Mouse (Mus musculus) MEL (cell line): ENCODE data around the gene Zfr. TPM values are rescaled to one million over a fixed set of nuclear protein-coding genes. Genes with fewer than 3 reads are reported as not detected.

Source experiments
- DNase-seq: peaks from one replicate; pipeline ENCODE4 v3.0.0; 2011; ENCODE audit warnings: low read depth, low spot score
- H3K27ac ChIP-seq: 2 replicates; pipeline ENCODE4 v1.5.1; 2012; ENCODE audit warnings: low read depth, mild to moderate bottlenecking, control low read depth, low read length, moderate library complexity; ENCODE audit not compliant: control insufficient read depth
- H3K27me3 ChIP-seq, 2 experiments: fragments of 150-350 bp in 1 of 2; sonication (generic) in 1 of 2; 2 replicates each; pipeline ENCODE4 v1.6.1; 2012; ENCODE audit warnings: low read length in 2 of 2, mild to moderate bottlenecking in 2 of 2, improper control_type of control experiment in 1 of 2, moderate library complexity in 1 of 2; ENCODE audit not compliant: insufficient read depth in 2 of 2, control insufficient read depth in 1 of 2
- H3K36me3 ChIP-seq, 2 experiments: 2 replicates each; pipeline ENCODE4 v1.6.1; 2012 to 2014; ENCODE audit warnings: low read length in 2 of 2, improper control_type of control experiment in 1 of 2, inconsistent platforms in 1 of 2, mild to moderate bottlenecking in 1 of 2; ENCODE audit not compliant: insufficient read depth in 2 of 2, control insufficient read depth in 1 of 2
- H3K4me1 ChIP-seq, 2 experiments: fragments of 150-350 bp in 1 of 2; sonication (generic) in 1 of 2; 2 replicates each; pipeline ENCODE4 v1.6.1; 2012; ENCODE audit warnings: low read length in 2 of 2, improper control_type of control experiment in 1 of 2, mild to moderate bottlenecking in 1 of 2; ENCODE audit not compliant: insufficient read depth in 2 of 2, control insufficient read depth in 1 of 2
- H3K4me3 ChIP-seq, 2 experiments: fragments of 150-350 bp in 1 of 2; sonication (generic) in 1 of 2; 2 replicates each; pipeline ENCODE4 v1.5.1; 2012; ENCODE audit warnings: low read depth in 2 of 2, low read length in 2 of 2, mild to moderate bottlenecking in 2 of 2, moderate library complexity in 2 of 2, control low read depth in 1 of 2, improper control_type of control experiment in 1 of 2; ENCODE audit not compliant: control insufficient read depth in 1 of 2, insufficient read depth in 1 of 2
- H3K79me2 ChIP-seq: 2 replicates; pipeline ENCODE4 v1.6.1; 2012; ENCODE audit warnings: mild to moderate bottlenecking, low read length, moderate library complexity; ENCODE audit not compliant: control insufficient read depth, poor library complexity, insufficient read depth
- H3K9ac ChIP-seq: 2 replicates; pipeline ENCODE4 v1.6.1; 2012; ENCODE audit warnings: low read depth, mild to moderate bottlenecking, control low read depth, low read length, moderate library complexity; ENCODE audit not compliant: control insufficient read depth, poor library complexity, severe bottlenecking
- H3K9me3 ChIP-seq: fragments of 150-350 bp; sonication (generic); replicated peaks from 2 replicates; pipeline ENCODE4 v1.6.1; 2012; ENCODE audit warnings: mild to moderate bottlenecking, low read length, improper control_type of control experiment, moderate library complexity; ENCODE audit not compliant: insufficient read depth
- CHD2 ChIP-seq: IDR thresholded peaks from 2 replicates; pipeline ENCODE4 v1.6.1; 2011; ENCODE audit warnings: low read length, improper control_type of control experiment
- CTCF ChIP-seq, 3 experiments: IDR thresholded peaks in 2 of 3; conservative IDR thresholded peaks in 1 of 3; 2 replicates each; pipeline ENCODE4 v1.5.1; 2011 to 2012; ENCODE audit warnings: low read length in 3 of 3, low read depth in 2 of 3, mild to moderate bottlenecking in 2 of 3, improper control_type of control experiment in 1 of 3, inconsistent platforms in 1 of 3, mixed read lengths in 1 of 3, moderate library complexity in 1 of 3; ENCODE audit not compliant: control insufficient read depth in 1 of 3, insufficient read depth in 1 of 3, poor library complexity in 1 of 3, severe bottlenecking in 1 of 3
- E2F4 ChIP-seq: IDR thresholded peaks from 2 replicates; pipeline ENCODE4 v1.6.1; 2011; ENCODE audit warnings: low read depth, low read length, improper control_type of control experiment, borderline replicate concordance
- ELF1 ChIP-seq: IDR thresholded peaks from 2 replicates; pipeline ENCODE4 v1.6.1; 2014; ENCODE audit warnings: low read depth, mild to moderate bottlenecking, inconsistent platforms, low read length, improper control_type of control experiment, moderate library complexity
- EP300 ChIP-seq, 2 experiments: IDR thresholded peaks; 2 replicates each; pipeline ENCODE4 v1.6.1; 2011; ENCODE audit warnings: improper control_type of control experiment in 2 of 2, low read length in 2 of 2, low read depth in 1 of 2, mild to moderate bottlenecking in 1 of 2
- GABPA ChIP-seq: IDR thresholded peaks from 2 replicates; pipeline ENCODE4 v1.6.1; 2012; ENCODE audit warnings: low read depth, mild to moderate bottlenecking, inconsistent platforms, low read length, improper control_type of control experiment, moderate library complexity
- GATA1 ChIP-seq: IDR thresholded peaks from 2 replicates; pipeline ENCODE4 v1.6.1; 2011; ENCODE audit warnings: low read depth, low read length, improper control_type of control experiment
- JUND ChIP-seq: IDR thresholded peaks from 2 replicates; pipeline ENCODE4 v1.6.1; 2011; ENCODE audit warnings: low read depth, mild to moderate bottlenecking, improper control_type of control experiment, low read length
- KAT2A ChIP-seq: conservative IDR thresholded peaks from 2 replicates; pipeline ENCODE4 v1.6.1; 2012; ENCODE audit warnings: low read depth, low read length, improper control_type of control experiment, inconsistent platforms
- MAFK ChIP-seq: IDR thresholded peaks from 2 replicates; pipeline ENCODE4 v1.6.1; 2011; ENCODE audit warnings: low read depth, mild to moderate bottlenecking, low read length, improper control_type of control experiment, borderline replicate concordance
- MAX ChIP-seq: IDR thresholded peaks from 2 replicates; pipeline ENCODE4 v1.6.1; 2011; ENCODE audit warnings: low read length, improper control_type of control experiment
- MAZ ChIP-seq: IDR thresholded peaks from 2 replicates; pipeline ENCODE4 v1.6.1; 2012; ENCODE audit warnings: low read depth, mild to moderate bottlenecking, inconsistent platforms, low read length, improper control_type of control experiment
- MXI1 ChIP-seq: IDR thresholded peaks from 2 replicates; pipeline ENCODE4 v1.6.1; 2011; ENCODE audit warnings: mild to moderate bottlenecking, low read depth, low read length, improper control_type of control experiment
- NELFE ChIP-seq: IDR thresholded peaks from 2 replicates; pipeline ENCODE4 v1.6.1; 2011; ENCODE audit warnings: low read depth, low read length, improper control_type of control experiment
- SMC3 ChIP-seq: IDR thresholded peaks from 2 replicates; pipeline ENCODE4 v1.6.1; 2011; ENCODE audit warnings: low read depth, low read length, improper control_type of control experiment
- TAL1 ChIP-seq: IDR thresholded peaks from 2 replicates; pipeline ENCODE4 v1.6.1; 2012; ENCODE audit warnings: mild to moderate bottlenecking, inconsistent platforms, low read length, moderate library complexity, mixed read lengths
- TBP ChIP-seq: IDR thresholded peaks from 2 replicates; pipeline ENCODE4 v1.8.0; 2011; ENCODE audit warnings: low read depth, low read length, improper control_type of control experiment
- TCF12 ChIP-seq: IDR thresholded peaks from 2 replicates; pipeline ENCODE4 v1.6.1; 2014; ENCODE audit warnings: low read depth, mild to moderate bottlenecking, inconsistent platforms, low read length, improper control_type of control experiment, moderate library complexity
- UBTF ChIP-seq: IDR thresholded peaks from 2 replicates; pipeline ENCODE4 v1.6.1; 2012; ENCODE audit warnings: low read depth, mild to moderate bottlenecking, inconsistent platforms, low read length, improper control_type of control experiment, moderate library complexity, borderline replicate concordance; ENCODE audit not compliant: insufficient read depth
- USF2 ChIP-seq, 2 experiments: IDR thresholded peaks; 2 replicates each; pipeline ENCODE4 v1.6.1; 2011 to 2012; ENCODE audit warnings: improper control_type of control experiment in 2 of 2, low read length in 2 of 2, borderline replicate concordance in 1 of 2, inconsistent platforms in 1 of 2, low read depth in 1 of 2, mild to moderate bottlenecking in 1 of 2; ENCODE audit not compliant: insufficient read depth in 1 of 2
- ZC3H11A ChIP-seq: IDR thresholded peaks from 2 replicates; pipeline ENCODE4 v1.6.1; 2012; ENCODE audit warnings: low read depth, mild to moderate bottlenecking, inconsistent platforms, low read length, improper control_type of control experiment
- ZMIZ1 ChIP-seq: IDR thresholded peaks from 2 replicates; pipeline ENCODE4 v1.6.1; 2012; ENCODE audit warnings: low read depth, mild to moderate bottlenecking, inconsistent platforms, low read length, improper control_type of control experiment, moderate library complexity
- polyA plus RNA-seq, 2 experiments: library from polyadenylated mRNA; stranded (reverse) in 1 of 2; unstranded in 1 of 2; fragments of >175 nt in 1 of 2; fragments of >200 nt in 1 of 2; gene quantifications; 2 replicates each; pipeline versions ENCODE4 v1.2.1 to v1.2.4; 2012; ENCODE audit warnings: low replicate concordance in 2 of 2, low read depth in 1 of 2; ENCODE audit not compliant: insufficient read length in 2 of 2, insufficient read depth in 1 of 2, missing spikeins in 1 of 2
- total RNA-seq: library from RNA; depleted of rRNA; stranded (reverse); fragments of 300-350 nt; gene quantifications from 2 replicates; pipeline ENCODE4 v1.2.3, GENCODE M21; 2012

Zfr gene
- total and polyA plus RNA-seq, 3 experiments = 54.4 to 199 (median 108) TPM

DNA sequence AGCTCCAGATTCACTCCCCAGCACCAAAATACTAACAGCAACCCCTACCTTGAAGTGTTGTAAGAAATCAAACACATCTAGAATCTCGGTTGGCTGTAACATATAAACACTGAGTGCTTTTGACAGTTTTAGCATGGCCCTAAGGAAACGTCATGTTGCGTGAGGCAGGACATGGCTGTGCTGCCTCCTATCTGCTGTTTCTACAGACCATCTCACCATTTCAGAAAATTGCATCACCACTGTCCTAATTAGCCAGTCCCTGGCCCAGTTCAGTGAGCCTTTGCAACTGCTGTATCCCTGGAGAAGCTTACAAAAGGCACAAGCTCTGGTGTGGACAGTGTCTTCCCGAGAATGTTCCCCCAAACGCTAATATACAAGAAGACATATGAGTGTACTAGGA, 16.7 kb upstream of the Zfr start:
- no peaks in the 10 kb centered on the region for H3K9me3 ChIP-seq
- peak; percentile 57 for DNase-seq

GRCm38 (mm10) chr15:12103763-12104162, 13.9 kb upstream of the Zfr start:
- Histone ChIP-seq H3K27ac (no peak overlapping the region), H3K9me3 (no peaks in the 10 kb centered on the region), H3K27me3 (0 out of 4 replicates have a peak, but pooled peaks cover 0 to 4% of the 10 kb centered on the region in 2 experiments)
- no peak for TF ChIP-seq ZC3H11A
- no peak for TF ChIP-seq CHD2
- no peak for TF ChIP-seq ZMIZ1
- no peak for TF ChIP-seq ELF1
- TF ChIP-seq MAZ = no peak
- no peak for TF ChIP-seq NELFE
- TF ChIP-seq MAFK = no peak
- no peak for TF ChIP-seq UBTF
- TF ChIP-seq SMC3 = no peak
- TF ChIP-seq E2F4 = no peak
- no peak for TF ChIP-seq JUND
- TF ChIP-seq TBP = no peak
- TF ChIP-seq GABPA = no peak
- TF ChIP-seq TCF12 = no peak
- no peak for TF ChIP-seq MAX
- TF ChIP-seq, all 39 proteins: peak for 0
- H3K79me2 ChIP-seq = no peaks in the 10 kb centered on the region
- no peak overlapping the region for H3K9ac ChIP-seq
- peaks cover 0 to 8% of the 10 kb centered on the region in 2 experiments; a peak in 1 of 4 replicates for H3K36me3 ChIP-seq
- peaks cover 4 to 8% of the 10 kb centered on the region in 2 experiments; a peak in 3 of 4 replicates for H3K4me1 ChIP-seq
- no peak overlapping the region for H3K4me3 ChIP-seq
- no peak for DNase-seq

More for the DNA sequence above, 16.7 kb upstream of the Zfr start:
- H3K4me1 ChIP-seq = peaks cover 4 to 8% of the 10 kb centered on the region in 2 experiments; a peak in 3 of 4 replicates
- peak overlapping the region; percentile 43; the same call in 1 of the 2 replicates for H3K27ac ChIP-seq
- peak overlapping the region; percentile 4; the same call in 1 of the 2 replicates for H3K9ac ChIP-seq
- peaks cover 0 to 8% of the 10 kb centered on the region in 2 experiments; a peak in 1 of 4 replicates for H3K36me3 ChIP-seq
- TF ChIP-seq KAT2A (peak; percentile 43; the same call in 1 of the 2 replicates), EP300 (IDR thresholded peaks at IDR 0.05; ENCODE audit: low read depth in 1 of 2, low read length in 2 of 2) (peak in 1 of 2 experiments; percentile 34; a peak in 1 of 4 replicates), TAL1 (no peak), MXI1 (peak; percentile 42; the same call in 1 of the 2 replicates), NELFE (no peak), USF2 (IDR thresholded peaks at IDR 0.05; ENCODE audit: borderline replicate concordance in 1 of 2, insufficient read depth in 1 of 2, low read depth in 1 of 2, low read length in 2 of 2) (0 out of 4 replicates have a peak, but pooled peaks of 1 of the 2 experiments have one; percentile 2), GABPA (no peak), TCF12 (peak; percentile 33; the same call in 1 of the 2 replicates), CTCF (IDR thresholded peaks at IDR 0.05 in 2 of 3, conservative IDR thresholded peaks at IDR 0.05 in 1 of 3; ENCODE audit: control insufficient read depth in 1 of 3, insufficient read depth in 1 of 3, low read depth in 2 of 3, low read length in 3 of 3, poor library complexity in 1 of 3, severe bottlenecking in 1 of 3) (peak in 1 of 3 experiments; percentile 9; a peak in 1 of 6 replicates), GATA1 (no peak)
- no peak overlapping the region; a peak in 1 of 4 replicates for H3K4me3 ChIP-seq
- 0 out of 4 replicates have a peak, but pooled peaks cover 0 to 4% of the 10 kb centered on the region in 2 experiments for H3K27me3 ChIP-seq
- no peaks in the 10 kb centered on the region for H3K79me2 ChIP-seq
